Mouse (Mus musculus): ENCODE measurements around the gene Epha10. TPM values are rescaled to one million over a fixed set of nuclear protein-coding genes. Genes with fewer than 3 reads are reported as not detected.
"Not testable (repeated sequence)": the region's sequence is repeated elsewhere in the genome, so short reads cannot be mapped to it uniquely, and the experiment has no call there.

Gene Epha10
- total RNA-seq, 2 experiments from 2014 or later: not detected

DNA sequence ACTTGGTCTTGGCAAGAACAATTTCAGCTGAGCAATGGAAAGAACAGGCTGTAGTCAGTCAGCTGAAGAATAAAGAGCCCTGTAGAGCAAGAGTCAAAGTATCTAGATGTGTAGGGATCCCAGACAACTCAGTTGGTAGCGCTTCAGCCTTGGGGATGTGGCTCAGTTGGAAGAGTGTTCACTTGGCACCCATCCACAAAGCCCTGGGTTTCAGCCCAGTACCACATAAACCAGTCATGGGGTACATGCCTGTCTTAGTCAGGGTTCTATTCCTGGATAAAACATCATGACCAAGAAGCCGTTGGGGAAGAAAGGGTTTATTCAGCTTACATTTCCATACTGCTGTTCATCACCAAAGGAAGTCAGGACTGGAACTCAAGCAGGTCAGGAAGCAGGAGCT lies 9.2 kb downstream of the Epha10 start:
- DNase-seq: no peak
- intact Hi-C loops (cut with DNase I; ENCODE audit: low total_unique reads): no loop called here

DNA sequence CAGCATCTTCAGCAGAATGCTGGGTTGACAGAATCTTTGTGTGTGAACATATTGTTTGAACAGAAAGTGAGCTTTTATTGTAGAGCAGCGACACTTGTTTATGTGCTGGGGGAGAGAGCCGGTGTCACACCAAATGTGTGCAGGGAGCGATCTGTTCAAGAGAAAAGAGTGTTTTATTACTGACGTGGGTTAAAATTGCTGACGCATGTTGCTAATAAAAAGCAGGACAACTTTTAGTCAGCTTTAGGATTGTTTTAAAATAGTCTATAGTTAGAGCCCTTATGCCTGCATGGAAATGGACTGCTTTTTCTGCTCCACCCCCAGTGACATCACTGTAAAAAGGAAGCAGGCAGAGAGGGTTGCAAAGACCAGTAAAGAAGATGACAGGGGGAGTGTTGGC lies 10.1 kb downstream of the Epha10 start:
- DNase-seq: no peak
- intact Hi-C loops (cut with DNase I; ENCODE audit: low total_unique reads): no loop called here

DNA sequence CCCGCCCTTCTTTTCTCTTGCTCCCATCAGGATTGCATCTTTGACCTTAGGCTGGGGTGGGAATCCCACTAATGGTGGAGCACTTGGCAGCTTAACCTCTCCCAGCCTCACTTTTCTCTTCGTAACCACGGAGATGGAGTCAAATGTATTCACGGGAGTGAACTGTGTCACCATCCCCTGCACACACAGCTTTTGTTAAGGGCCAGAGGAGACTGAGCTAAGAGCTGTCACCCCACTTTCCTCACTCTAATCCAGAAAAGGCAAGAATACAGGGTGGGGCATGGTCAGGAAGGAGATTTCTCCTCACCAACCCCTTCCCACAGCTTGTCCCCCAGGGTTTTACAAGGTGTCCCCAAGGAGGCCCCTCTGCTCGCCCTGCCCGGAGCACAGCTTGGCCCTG lies 13.1 kb downstream of the Epha10 start:
- intact Hi-C loops (cut with DNase I; ENCODE audit: low total_unique reads): no loop called here
- DNase-seq: no peak

DNA sequence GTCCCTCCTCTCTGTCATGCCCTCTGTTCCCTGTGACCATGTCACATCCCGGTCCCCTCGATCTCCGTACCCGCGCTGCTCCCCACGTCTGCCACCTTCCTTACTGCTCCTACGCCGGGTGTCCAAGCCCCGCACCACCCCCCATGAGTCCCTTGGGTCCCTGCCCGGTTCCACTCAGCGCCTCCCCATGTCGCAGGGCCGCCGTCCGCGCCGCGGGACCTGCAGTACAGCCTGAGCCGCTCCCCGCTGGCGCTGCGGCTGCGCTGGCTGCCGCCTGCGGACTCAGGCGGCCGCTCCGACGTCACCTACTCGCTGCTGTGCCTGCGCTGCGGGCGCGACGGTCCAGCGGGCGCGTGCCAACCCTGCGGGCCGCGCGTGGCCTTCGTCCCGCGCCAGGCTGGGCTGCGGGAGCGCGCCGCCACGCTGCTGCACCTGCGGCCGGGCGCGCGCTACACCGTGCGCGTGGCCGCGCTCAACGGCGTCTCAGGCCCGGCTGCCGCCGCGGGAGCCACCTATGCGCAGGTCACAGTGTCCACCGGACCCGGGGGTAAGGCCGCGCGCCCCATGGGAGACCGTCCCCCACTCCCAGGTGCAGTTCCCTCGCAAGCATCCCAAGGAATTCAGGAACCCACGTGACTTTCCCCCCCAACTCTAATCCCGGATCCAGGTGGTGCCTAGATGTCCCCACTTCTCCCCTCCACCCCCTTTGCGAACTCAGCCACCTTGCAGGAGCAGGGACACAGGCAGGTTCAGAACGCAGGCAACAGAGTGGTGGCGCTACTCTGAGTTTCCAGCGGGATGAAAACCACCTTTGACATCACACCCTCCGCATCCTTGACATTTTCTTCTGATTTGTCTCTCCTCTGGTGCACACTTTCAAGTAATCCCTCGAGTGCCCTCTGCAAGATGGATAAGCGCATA lies 14.1 kb downstream of the Epha10 start:
- intact Hi-C loops (cut with DNase I; ENCODE audit: low total_unique reads): no loop called here
- no peak for DNase-seq

DNA sequence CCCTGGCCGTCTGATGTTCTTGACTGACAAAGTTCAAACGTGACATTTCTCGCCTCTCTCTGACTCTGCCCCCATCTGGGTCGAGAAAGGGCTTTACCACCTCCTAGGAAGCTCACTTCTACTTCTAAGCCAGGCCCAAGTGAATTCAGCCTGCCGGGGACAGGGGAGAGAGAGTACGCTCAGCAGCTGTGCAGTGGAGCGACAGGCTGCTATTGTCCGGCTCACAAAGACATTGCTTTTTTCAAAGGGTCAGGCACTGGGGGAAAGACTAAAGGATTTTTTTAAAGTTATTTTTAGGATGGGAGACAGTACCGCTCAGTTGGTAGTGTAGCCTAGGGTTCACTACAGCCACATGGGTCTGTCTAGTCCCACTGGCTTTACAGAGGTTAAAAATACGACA lies 17.7 kb downstream of the Epha10 start:
- intact Hi-C loops (cut with DNase I; ENCODE audit: low total_unique reads): no loop called here
- no peak for DNase-seq

DNA sequence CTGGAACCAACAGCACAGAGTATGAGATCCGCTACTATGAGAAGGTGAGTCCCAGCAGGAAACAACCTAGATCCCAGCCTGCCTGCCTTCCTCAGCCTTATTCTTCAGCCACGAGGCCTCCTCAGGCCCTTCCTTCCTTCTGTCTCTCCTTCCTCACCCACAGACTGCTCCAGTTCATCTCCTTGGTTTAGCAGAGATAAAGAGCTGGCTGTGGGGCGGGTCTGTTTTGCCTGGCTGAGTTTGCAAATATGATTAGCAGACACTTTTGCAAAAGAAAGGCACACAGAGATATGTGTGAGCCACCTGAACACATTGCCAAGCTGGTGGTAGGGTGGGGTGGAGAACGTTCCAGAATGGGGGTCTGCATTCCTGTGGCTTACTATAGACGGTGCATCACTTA lies 19.2 kb downstream of the Epha10 start:
- no peak for DNase-seq
- intact Hi-C loops (cut with DNase I; ENCODE audit: low total_unique reads): no loop called here

DNA sequence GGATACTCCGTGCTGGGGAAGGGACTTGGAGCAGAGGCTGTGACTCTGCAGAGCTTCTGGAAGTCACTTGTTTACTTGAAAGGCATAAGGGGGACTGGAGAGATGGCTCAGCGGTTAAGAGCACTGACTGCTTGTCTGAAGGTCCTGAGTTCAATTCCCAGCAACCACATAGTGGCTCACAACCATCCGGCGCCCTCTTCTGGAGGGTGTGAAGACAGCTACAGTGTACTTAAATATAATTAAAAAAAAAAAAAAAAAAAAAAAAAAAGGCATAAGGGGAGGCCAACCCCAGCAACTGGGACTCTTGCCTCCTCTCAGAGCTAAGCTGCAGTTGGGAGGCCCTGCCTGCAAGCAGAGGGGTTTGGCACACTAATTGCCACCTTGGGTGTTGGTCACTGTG lies 24.7 kb downstream of the Epha10 start:
- intact Hi-C loops (cut with DNase I; ENCODE audit: low total_unique reads): no loop called here
- DNase-seq: no peak

DNA sequence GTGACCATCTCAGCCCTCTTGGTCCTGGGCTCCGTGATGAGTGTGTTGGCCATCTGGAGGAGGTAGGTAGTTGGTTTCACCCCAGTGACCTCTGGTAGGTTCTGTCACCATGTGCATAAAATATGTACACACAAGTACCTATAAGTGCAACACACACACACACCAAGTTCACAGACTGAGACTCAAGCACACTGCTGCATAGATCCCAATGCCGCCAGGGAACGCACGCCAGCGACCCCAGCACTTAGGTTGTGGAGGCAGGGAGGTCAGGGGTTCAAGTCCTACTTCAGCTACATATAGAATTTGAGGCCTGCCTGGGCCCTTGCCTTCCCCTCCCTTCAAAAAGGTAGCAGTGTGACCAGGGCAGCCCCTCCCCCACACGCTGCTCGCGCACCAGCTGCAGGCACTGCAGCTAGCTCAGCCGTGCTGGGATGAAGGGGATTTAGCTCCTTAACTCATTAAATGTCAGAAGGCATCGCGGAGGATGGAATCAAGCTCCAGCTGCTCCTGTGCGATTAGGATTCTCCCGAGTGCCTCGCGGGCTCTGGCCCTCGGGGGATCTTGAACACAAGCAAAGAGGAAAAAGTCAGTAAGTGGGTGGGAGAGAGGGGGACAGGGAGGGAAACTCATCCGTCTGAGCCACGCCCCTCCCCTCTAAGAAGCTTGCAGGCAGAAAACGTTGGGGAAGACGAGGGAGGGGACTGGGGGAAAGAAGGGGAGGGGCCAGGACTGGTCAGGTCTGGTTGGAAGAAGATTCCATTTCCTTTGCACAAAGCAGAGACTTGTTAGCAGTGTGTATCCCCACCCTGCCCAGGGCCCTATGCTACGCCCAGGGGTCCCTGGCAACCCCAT lies 25.5 kb downstream of the Epha10 start:
- DNase-seq: no peak
- intact Hi-C loops (cut with DNase I; ENCODE audit: low total_unique reads): no loop called here

DNA sequence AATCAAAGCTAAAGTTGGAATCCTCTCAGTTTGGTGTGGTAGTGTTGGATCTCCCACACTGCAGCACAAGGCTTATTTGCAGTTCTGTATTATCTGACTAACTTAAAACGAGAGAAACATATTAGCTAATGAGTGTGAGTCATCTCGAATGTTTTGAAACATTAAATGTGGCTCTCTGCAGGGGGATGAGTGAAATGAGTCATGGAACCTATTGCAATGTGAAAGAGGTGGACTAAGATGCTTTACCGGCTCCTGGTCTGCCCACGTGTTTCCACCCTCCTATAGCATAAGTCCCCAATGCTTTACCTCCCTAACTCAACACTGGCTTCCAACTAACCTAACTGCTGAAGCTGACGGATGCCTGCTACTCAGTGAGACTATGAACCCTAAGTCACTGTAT lies 47.4 kb downstream of the Epha10 start:
- DNase-seq: no peak
- intact Hi-C loops (cut with DNase I; ENCODE audit: low total_unique reads): no loop called here

DNA sequence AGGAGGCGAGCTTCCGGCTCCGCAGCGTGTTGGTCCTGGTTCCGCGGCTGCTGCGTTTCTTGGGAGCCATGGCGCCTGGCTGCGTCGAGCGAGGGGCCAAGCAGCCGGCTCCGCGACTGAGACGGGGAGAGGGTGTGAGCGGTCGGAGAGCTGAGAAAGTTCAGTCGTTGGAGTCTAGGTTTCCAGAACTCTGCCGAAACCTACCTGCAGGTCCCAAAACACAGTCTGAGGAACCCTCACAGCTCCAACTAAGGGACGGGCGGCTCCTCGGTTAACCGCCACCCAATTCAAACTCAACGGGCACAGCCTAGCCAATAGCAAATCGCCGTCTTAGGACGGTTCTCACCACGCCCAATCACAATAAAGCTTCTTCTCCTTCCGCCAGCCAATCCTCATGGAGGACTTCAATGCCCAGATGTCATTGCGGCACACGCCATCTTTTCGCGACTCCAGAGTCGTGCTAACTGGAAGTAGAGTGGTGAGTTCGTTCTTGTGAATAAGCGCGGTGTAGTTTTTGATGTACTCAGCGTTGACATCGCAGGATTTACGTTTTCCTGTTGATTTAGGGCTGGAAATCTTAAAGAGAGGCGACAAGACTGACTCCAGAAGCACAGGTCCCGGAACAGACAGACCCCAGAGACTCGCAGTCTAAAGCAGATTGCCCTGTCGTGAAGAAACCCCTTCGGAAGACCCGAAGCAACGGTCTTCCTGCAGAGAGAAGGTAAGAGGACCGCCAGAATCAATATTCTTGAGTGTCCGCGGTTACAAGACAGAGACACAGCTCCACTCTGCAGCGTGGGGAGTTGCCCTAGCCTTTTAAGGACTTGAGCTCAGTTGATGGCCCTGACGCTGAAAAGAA lies 56.1 kb downstream of the Epha10 start, which contains the start of gene 9930104L06Rik:
Gene 9930104L06Rik (plus strand): TSS at position 436 of the 859 bp plus-strand sequence.
- intact Hi-C loops (cut with DNase I; ENCODE audit: low total_unique reads): no loop called here
- peak; percentile 90 for DNase-seq

DNA sequence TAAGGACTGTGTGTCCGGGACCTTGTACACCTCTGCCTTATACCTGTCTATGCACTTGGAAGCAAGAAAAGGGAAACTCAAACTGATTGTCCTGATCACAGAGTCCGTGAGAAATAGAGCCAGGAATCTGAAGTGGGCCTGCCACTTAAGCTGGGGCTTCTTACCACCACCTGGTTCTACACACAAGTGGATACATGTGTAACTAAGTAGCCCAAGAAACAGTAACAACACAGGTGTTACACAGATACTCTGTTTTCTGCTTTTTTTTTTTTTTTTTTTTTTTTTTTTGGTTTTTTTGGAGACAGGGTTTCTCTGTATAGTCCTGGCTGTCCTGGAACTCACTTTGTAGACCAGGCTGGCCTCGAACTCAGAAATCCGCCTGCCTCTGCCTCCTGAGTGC lies 58.5 kb downstream of the Epha10 start, which contains the start of gene Cdca8:
Gene Cdca8 (minus strand): TSS at position 101 of the 400 bp plus-strand sequence.
- DNase-seq; intact Hi-C loops (cut with DNase I; ENCODE audit: low total_unique reads): not testable (repeated sequence)

DNA sequence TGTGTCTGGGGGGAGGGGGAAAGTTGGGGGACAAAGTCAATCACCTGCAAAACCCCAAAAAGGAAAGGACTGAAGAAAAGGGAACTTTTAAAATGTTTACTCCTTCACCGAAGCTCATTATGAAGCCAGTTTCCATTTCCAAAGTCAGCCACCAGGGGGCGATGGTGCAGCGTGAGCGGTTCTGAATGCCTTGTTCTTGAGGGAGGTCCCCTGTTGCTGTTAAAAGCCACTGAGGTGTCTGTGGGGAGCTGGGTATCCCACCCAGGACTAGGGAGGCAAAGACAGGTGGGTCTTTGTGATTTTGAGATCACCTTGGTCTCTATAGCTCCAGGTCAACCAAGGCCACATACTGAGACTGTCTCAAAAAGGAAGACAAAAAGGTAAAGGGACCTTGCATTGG lies 62.3 kb downstream of the Epha10 start:
- peak; percentile 74 for DNase-seq
- intact Hi-C loops (cut with DNase I; ENCODE audit: low total_unique reads): loop anchor here (5.0 kb wide), 1 partner anchor 114 kb away; no protein-coding TSS in a partner anchor

DNA sequence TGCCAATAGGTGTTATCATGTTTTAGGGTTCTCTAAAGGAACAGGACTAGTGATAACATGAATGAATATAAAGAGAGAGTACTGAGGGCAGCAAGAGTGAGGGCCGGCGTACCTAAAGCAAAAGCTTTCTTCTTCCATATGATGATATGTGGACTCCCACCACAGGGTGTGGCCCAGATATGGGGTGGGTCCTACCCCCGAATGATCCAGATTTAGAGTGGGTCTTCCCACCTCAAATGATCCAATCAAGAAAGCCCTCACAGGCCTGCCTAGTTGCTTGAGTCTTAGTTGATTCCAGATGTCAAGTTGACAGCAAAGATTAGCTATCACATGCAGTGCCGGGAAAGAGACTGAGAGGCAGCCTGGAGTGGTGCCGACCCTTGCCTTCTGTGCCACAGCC lies 63.1 kb downstream of the Epha10 start:
- intact Hi-C loops (cut with DNase I; ENCODE audit: low total_unique reads): loop anchor here (5.0 kb wide), 1 partner anchor 114 kb away; no protein-coding TSS in a partner anchor

DNA sequence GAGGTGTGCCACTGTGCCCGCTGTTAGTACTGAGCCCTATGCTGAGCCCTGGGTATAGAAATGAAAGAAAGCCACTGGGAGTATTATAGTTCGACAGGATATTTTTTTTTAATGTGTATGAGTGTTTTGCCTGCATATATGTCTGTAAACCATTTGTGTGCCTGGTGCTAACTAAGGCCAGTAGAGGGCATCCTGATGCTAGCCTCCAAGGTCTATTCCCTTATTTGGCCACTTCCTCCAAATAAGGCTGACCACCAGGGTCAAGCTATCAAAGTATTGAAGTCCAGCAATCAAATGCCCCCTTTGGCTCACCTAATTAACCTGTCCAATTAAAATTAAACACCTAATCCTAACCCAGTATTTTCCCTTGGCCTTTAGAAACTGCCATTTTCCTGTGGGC lies 64.3 kb downstream of the Epha10 start:
- no peak for DNase-seq

More for the DNA sequence above, 63.1 kb downstream of the Epha10 start:
- no peak for DNase-seq

DNA sequence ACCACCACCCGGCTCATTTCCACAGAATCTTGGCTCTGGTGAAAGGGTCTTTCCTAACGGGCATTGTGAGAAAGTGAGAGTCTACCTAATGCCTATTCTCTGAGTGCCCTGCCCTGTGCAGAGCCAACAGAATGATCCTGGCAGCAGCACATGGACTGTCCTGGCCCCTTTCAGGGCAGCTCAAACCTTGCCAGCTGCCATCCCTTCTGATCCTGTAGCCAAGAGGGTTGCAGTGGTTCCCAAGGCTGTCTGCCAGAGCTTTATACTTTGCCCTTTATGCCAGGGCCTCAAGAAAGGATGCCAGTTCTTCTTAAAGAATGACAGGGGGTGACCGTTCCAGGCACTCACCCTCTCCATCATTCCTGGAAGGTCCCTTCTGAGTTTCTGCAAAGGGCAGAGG lies 68.8 kb downstream of the Epha10 start:
- intact Hi-C loops (cut with DNase I; ENCODE audit: low total_unique reads): loop anchor here (5.0 kb wide), 1 partner anchor 148 kb away; no protein-coding TSS in a partner anchor
- no peak for DNase-seq

More for the DNA sequence above, 64.3 kb downstream of the Epha10 start:
- intact Hi-C loops (cut with DNase I; ENCODE audit: low total_unique reads): loop anchor here (5.0 kb wide), 2 partner anchors 112 to 152 kb away; no protein-coding TSS in a partner anchor

DNA sequence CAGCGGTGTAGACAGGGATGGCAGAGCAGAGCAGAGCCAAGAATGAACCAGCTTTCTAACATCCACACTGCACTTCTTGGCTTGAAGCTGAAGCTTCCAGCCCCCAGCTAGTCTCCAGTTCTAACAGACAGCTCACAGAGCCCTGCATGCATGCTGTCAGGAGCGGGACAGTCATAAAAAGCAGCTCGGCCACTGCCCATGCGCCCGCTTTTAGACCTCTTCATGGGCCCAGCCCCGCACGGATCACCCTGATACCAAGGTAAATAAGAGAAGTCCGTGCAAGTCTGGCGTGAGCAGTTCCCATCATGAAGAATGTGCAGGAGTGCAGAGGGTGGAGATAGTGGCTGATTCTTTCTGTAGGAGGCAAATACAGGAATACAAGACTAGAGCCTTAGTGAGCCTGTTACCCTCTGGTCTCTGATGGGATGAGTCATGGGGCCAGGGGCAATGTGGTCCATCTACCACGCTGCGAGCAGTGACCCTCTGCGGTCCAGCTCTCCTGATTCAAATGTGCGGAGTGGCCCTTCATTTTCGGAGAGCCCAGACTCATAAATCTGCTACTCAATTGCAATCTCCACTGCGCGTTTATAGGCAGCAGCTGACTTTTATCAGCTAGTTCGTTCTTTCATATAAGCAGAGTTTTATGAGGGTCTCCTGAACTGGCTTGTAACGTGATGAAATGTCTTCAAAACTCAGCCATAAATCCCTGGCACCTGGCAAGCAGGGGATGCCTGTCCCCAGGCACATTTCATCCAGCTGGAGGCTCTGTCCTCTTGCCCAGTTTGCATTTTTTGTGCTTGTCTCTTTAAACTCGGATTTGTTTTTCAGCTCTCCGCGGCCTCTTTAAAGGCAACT lies 69.7 kb downstream of the Epha10 start:
- intact Hi-C loops (cut with DNase I; ENCODE audit: low total_unique reads): no loop called here
- DNase-seq: no peak

DNA sequence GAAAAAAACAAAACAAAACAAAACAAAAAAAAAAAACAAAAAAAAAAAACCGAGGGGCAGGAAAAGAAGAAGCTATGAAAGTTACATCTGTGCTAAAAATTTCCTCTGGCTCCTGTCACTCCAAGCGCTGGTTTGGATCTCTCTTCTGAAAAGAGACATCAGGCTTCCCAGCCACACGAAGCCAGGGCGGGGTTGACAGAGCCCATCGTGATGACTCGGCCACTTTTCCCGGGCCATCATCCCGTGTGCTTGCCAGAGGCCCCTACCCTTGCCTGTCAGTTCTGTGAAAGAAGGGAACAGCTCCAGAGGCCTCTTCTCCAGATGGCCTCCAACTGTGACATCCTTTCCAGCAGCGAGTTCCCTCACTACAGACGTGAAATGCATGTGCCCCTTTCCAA lies 70.3 kb downstream of the Epha10 start:
- intact Hi-C loops (cut with DNase I; ENCODE audit: low total_unique reads): no loop called here
- DNase-seq: no peak

DNA sequence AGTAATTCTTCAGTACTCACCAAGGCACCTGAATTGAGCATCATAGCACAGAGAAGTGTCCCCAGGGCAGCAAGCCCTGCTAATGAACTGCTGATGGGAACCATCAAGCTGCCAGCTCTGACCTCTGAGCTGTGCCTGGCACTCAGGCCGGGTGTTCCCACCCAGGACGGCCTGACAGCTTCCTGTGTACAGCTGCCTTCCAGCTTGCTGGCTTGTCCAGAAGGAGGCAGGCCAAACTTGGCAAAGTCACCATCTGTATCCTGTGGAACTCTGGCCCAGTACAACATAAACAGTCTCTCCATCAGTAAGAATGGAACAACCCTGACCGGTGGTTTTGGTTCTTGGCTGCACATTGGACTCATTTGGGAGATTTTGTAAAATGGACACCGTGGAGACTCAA lies 72.8 kb downstream of the Epha10 start:
- intact Hi-C loops (cut with DNase I; ENCODE audit: low total_unique reads): no loop called here
- no peak for DNase-seq

All from gastrocnemius, postnatal 14 days (tissue).